Mouse (Mus musculus): ENCODE results near the gene Usp17ld. TPM values are rescaled to one million over a fixed set of nuclear protein-coding genes. Genes with fewer than 3 reads are reported as not detected.
"Not testable (repeated sequence)": the region's sequence is repeated elsewhere in the genome, so short reads cannot be mapped to it uniquely, and the experiment has no call there.

The Usp17ld gene
- polyA plus RNA-seq (2014; fragmentation: Nextera tagmentation; extraction: Ambion mirVana) = not detected in 2 replicates

- H3K9me3 ChIP-seq (ENCODE audit: control insufficient read depth, low read length); DNase-seq (ENCODE audit: low spot score); ATAC-seq (ENCODE audit: insufficient read depth, low FRiP score, low TSS enrichment); H3K4me1 ChIP-seq (ENCODE audit: control insufficient read depth, insufficient read depth, low read length); H3K27ac ChIP-seq (ENCODE audit: low read depth, low read length); H3K4me3 ChIP-seq (ENCODE audit: low read depth, low read length); H3K4me2 ChIP-seq (ENCODE audit: low read depth); H3K27me3 ChIP-seq (ENCODE audit: control insufficient read depth, insufficient read depth, low read length); H3K9ac ChIP-seq (ENCODE audit: low read length); H3K36me3 ChIP-seq (ENCODE audit: control insufficient read depth, insufficient read depth, low read length): not testable (repeated sequence)
These were observed at the start of gene Usp17ld for GRCm38 (mm10) chr7:103252405-103252804. Usp17ld (minus strand) TSS chr7:103252505.

- H3K27ac ChIP-seq (ENCODE audit: low read depth, low read length) = no peak within 1 kb of the TSS
- no peak for DNase-seq (ENCODE audit: low spot score)
These were observed 35.6 kb downstream of the Usp17ld start, which contains the start of gene Olfr594 for GRCm38 (mm10) chr7:103216696-103217095. Olfr594 (plus strand) TSS chr7:103216996.

GRCm38 (mm10) chr7:103212050-103212449 is 40.3 kb downstream of the Usp17ld start:
- not testable (repeated sequence) for H3K4me2 ChIP-seq (ENCODE audit: low read depth); H3K27ac ChIP-seq (ENCODE audit: low read depth, low read length); H3K9me3 ChIP-seq (ENCODE audit: control insufficient read depth, low read length); H3K27me3 ChIP-seq (ENCODE audit: control insufficient read depth, insufficient read depth, low read length); DNase-seq (ENCODE audit: low spot score); H3K9ac ChIP-seq (ENCODE audit: low read length); H3K4me3 ChIP-seq (ENCODE audit: low read depth, low read length); ATAC-seq (ENCODE audit: insufficient read depth, low FRiP score, low TSS enrichment); H3K4me1 ChIP-seq (ENCODE audit: control insufficient read depth, insufficient read depth, low read length); H3K36me3 ChIP-seq (ENCODE audit: control insufficient read depth, insufficient read depth, low read length)
- WGBS = 86% methylated on average over 5 of the region's 5 CpGs

More at GRCm38 (mm10) chr7:103216696-103217095, 35.6 kb downstream of the Usp17ld start, which contains the start of gene Olfr594:
- Histone ChIP-seq H3K4me1 (ENCODE audit: control insufficient read depth, insufficient read depth, low read length) (no peaks in the 10 kb centered on the region), H3K9ac (ENCODE audit: low read length) (no peak within 1 kb of the TSS), H3K36me3 (ENCODE audit: control insufficient read depth, insufficient read depth, low read length) (no peaks in the 10 kb centered on the region), H3K4me3 (ENCODE audit: low read depth, low read length) (no peak within 1 kb of the TSS), H3K27me3 (ENCODE audit: control insufficient read depth, insufficient read depth, low read length) (no peaks in the 10 kb centered on the region), H3K4me2 (ENCODE audit: low read depth) (no peak within 1 kb of the TSS), H3K9me3 (ENCODE audit: control insufficient read depth, low read length) (no peaks in the 10 kb centered on the region)
- ATAC-seq (ENCODE audit: insufficient read depth, low FRiP score, low TSS enrichment) = no peak

GRCm38 (mm10) chr7:103211562-103211961 is 40.7 kb downstream of the Usp17ld start, which contains the start of gene Olfr593:
Olfr593 (plus strand) TSS chr7:103211862.
- no peaks in the 10 kb centered on the region for H3K36me3 ChIP-seq (ENCODE audit: control insufficient read depth, insufficient read depth, low read length)
- H3K9ac ChIP-seq (ENCODE audit: low read length) = no peak within 1 kb of the TSS
- no peaks in the 10 kb centered on the region for H3K27me3 ChIP-seq (ENCODE audit: control insufficient read depth, insufficient read depth, low read length)
- DNase-seq (ENCODE audit: low spot score) = no peak
- no peak within 1 kb of the TSS for H3K4me2 ChIP-seq (ENCODE audit: low read depth)
- ATAC-seq (ENCODE audit: insufficient read depth, low FRiP score, low TSS enrichment) = no peak
- WGBS = 73% methylated on average over 1 of the region's 1 CpGs
- H3K9me3 ChIP-seq (ENCODE audit: control insufficient read depth, low read length) = no peaks in the 10 kb centered on the region
- no peak within 1 kb of the TSS for H3K4me3 ChIP-seq (ENCODE audit: low read depth, low read length)
- no peak within 1 kb of the TSS for H3K27ac ChIP-seq (ENCODE audit: low read depth, low read length)
- H3K4me1 ChIP-seq (ENCODE audit: control insufficient read depth, insufficient read depth, low read length) = no peaks in the 10 kb centered on the region

Small RNA genes lying within 50 kb of the gene (microRNA-seq; reads per million reads assigned to microRNA genes)
- gene Gm23550 (not detected), gene Gm25171 (not detected)

Other genes starting within 250 kb of the Usp17ld start
- gene Olfr582, start 214.5 kb downstream of the Usp17ld start, polyA plus RNA-seq (2014; fragmentation: Nextera tagmentation; extraction: Ambion mirVana) = not detected in 2 replicates
- gene Olfr583, start 201.2 kb downstream of the Usp17ld start, polyA plus RNA-seq (2014; fragmentation: Nextera tagmentation; extraction: Ambion mirVana) = not detected in 2 replicates
- gene Olfr584, start 170.6 kb downstream of the Usp17ld start, polyA plus RNA-seq (2014; fragmentation: Nextera tagmentation; extraction: Ambion mirVana) = not detected in 2 replicates
- not detected in 2 replicates for gene Olfr585, start 154.8 kb downstream of the Usp17ld start, polyA plus RNA-seq (2014; fragmentation: Nextera tagmentation; extraction: Ambion mirVana)
- gene Olfr586, start 126.9 kb downstream of the Usp17ld start, polyA plus RNA-seq (2014; fragmentation: Nextera tagmentation; extraction: Ambion mirVana) = not detected in 2 replicates
- gene Olfr588-ps1, start 111.6 kb downstream of the Usp17ld start, polyA plus RNA-seq (2014; fragmentation: Nextera tagmentation; extraction: Ambion mirVana) = not detected in 2 replicates
- not detected in 2 replicates for gene Olfr589, start 96.1 kb downstream of the Usp17ld start, polyA plus RNA-seq (2014; fragmentation: Nextera tagmentation; extraction: Ambion mirVana)
- gene Olfr591, start 74.2 kb downstream of the Usp17ld start, polyA plus RNA-seq (2014; fragmentation: Nextera tagmentation; extraction: Ambion mirVana) = not detected in 2 replicates
- not detected in 2 replicates for gene Olfr592, start 67.7 kb downstream of the Usp17ld start, polyA plus RNA-seq (2014; fragmentation: Nextera tagmentation; extraction: Ambion mirVana)
- not detected in 2 replicates for gene Olfr593, start 40.6 kb downstream of the Usp17ld start, polyA plus RNA-seq (2014; fragmentation: Nextera tagmentation; extraction: Ambion mirVana)
- not detected in 2 replicates for gene Olfr594, start 35.5 kb downstream of the Usp17ld start, polyA plus RNA-seq (2014; fragmentation: Nextera tagmentation; extraction: Ambion mirVana)
- not detected in 2 replicates for gene Olfr596, start 53.1 kb upstream of the Usp17ld start, polyA plus RNA-seq (2014; fragmentation: Nextera tagmentation; extraction: Ambion mirVana)
- not detected in 2 replicates for gene Olfr597, start 63.8 kb upstream of the Usp17ld start, polyA plus RNA-seq (2014; fragmentation: Nextera tagmentation; extraction: Ambion mirVana)
- not detected in 2 replicates for gene Olfr598, start 71.1 kb upstream of the Usp17ld start, polyA plus RNA-seq (2014; fragmentation: Nextera tagmentation; extraction: Ambion mirVana)
- gene Olfr599, start 83.4 kb upstream of the Usp17ld start, polyA plus RNA-seq (2014; fragmentation: Nextera tagmentation; extraction: Ambion mirVana) = not detected in 2 replicates
- not detected in 2 replicates for gene Olfr600, start 97.2 kb upstream of the Usp17ld start, polyA plus RNA-seq (2014; fragmentation: Nextera tagmentation; extraction: Ambion mirVana)
- gene Olfr601, start 110.2 kb upstream of the Usp17ld start, polyA plus RNA-seq (2014; fragmentation: Nextera tagmentation; extraction: Ambion mirVana) = not detected in 2 replicates
- gene Olfr603, start 133.7 kb upstream of the Usp17ld start, polyA plus RNA-seq (2014; fragmentation: Nextera tagmentation; extraction: Ambion mirVana) = not detected in 2 replicates
- not detected in 2 replicates for gene Usp17lc, start 162.6 kb upstream of the Usp17ld start, polyA plus RNA-seq (2014; fragmentation: Nextera tagmentation; extraction: Ambion mirVana)
- gene Olfr605, start 192.9 kb upstream of the Usp17ld start, polyA plus RNA-seq (2014; fragmentation: Nextera tagmentation; extraction: Ambion mirVana) = not detected in 2 replicates
- gene Olfr606, start 196.5 kb upstream of the Usp17ld start, polyA plus RNA-seq (2014; fragmentation: Nextera tagmentation; extraction: Ambion mirVana) = not detected in 2 replicates
- gene Olfr607, start 211.6 kb upstream of the Usp17ld start, polyA plus RNA-seq (2014; fragmentation: Nextera tagmentation; extraction: Ambion mirVana) = not detected in 2 replicates
- not detected in 2 replicates for gene Olfr608, start 217.4 kb upstream of the Usp17ld start, polyA plus RNA-seq (2014; fragmentation: Nextera tagmentation; extraction: Ambion mirVana)
- not detected in 2 replicates for gene Olfr609, start 245.6 kb upstream of the Usp17ld start, polyA plus RNA-seq (2014; fragmentation: Nextera tagmentation; extraction: Ambion mirVana)

All from neural tube, embryonic 11.5 days (tissue).